Mouse (Mus musculus): ENCODE measurements around the gene Homer1. TPM values are rescaled to one million over a fixed set of nuclear protein-coding genes. Genes with fewer than 3 reads are reported as not detected.
A peak's percentile ranks its signal among the peaks of the same experiment; 100 is the strongest.

The Homer1 gene
- polyA plus RNA-seq, 1 experiment from 2014 or later = 8.5 TPM

DNA sequence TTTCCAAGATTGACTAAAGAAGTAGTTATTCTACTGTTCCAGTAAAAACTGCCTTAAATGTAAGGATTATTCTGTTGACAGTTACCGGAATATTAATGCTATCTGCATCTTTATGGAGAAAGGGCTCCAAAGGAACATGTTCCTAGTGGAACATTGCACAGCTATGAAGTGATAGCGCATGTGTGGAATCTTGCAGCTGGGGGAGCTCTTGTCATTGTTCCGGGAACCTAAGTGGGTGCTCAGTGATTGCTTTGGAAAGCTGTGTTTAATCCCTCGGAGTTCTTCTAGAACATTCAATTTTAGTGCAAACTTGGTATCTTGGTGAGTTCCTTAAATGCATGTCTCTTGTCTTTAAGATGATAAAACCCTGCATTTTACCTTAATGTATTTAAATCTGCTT is 14.9 kb downstream of the Homer1 start:
- Histone ChIP-seq H3K27ac (ENCODE audit: low read depth, low read length) (no peak overlapping the region), H3K9ac (ENCODE audit: low read depth, low read length) (no peak overlapping the region), H3K9me3 (ENCODE audit: control insufficient read depth, low read length) (no peaks in the 10 kb centered on the region), H3K4me1 (replicated peaks; ENCODE audit: control insufficient read depth, insufficient read depth, low read length) (peaks cover 3% of the 10 kb centered on the region; the same call in 1 of the 2 replicates), H3K36me3 (ENCODE audit: control insufficient read depth, insufficient read depth, low read length) (no peaks in the 10 kb centered on the region), H3K27me3 (replicated peaks; ENCODE audit: control insufficient read depth, insufficient read depth, low read length) (no peaks in the 10 kb centered on the region), H3K4me3 (ENCODE audit: low read depth, low read length) (no peak overlapping the region), H3K4me2 (no peak overlapping the region)
- DNase-seq (ENCODE audit: low spot score) (no peak), ATAC-seq (replicated peaks; ENCODE audit: low FRiP score) (no peak)
- WGBS = 82% methylated on average over 4 of the region's 4 CpGs

DNA sequence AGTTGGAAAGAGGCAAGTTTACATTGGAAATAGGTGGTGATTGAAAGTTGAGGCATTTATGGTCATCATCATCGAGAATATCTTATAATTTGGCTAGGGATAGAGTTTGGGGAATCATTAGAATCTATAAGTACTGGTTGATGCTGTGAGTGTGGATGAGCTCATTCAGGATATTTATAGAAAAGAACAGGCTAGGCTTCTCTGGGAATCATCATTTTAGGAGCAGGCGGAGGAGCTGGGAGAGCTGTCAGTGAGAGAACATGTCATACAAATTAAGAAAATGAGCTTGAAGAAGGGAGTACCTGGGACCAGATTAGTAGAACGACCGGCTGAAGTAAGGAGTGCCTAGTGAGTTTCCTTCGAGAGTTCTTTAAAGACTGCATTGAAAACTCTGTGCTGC is 20.7 kb downstream of the Homer1 start:
- no peak for DNase-seq (ENCODE audit: low spot score)
- 74% methylated on average over 5 of the region's 5 CpGs for WGBS
- H3K4me2 ChIP-seq = no peak overlapping the region
- no peaks in the 10 kb centered on the region for H3K4me1 ChIP-seq (replicated peaks; ENCODE audit: control insufficient read depth, insufficient read depth, low read length)
- no peak for ATAC-seq (replicated peaks; ENCODE audit: low FRiP score)
- no peak overlapping the region for H3K4me3 ChIP-seq (ENCODE audit: low read depth, low read length)
- no peak overlapping the region for H3K27ac ChIP-seq (ENCODE audit: low read depth, low read length)
- H3K36me3 ChIP-seq (ENCODE audit: control insufficient read depth, insufficient read depth, low read length) = no peaks in the 10 kb centered on the region
- H3K9me3 ChIP-seq (ENCODE audit: control insufficient read depth, low read length) = no peaks in the 10 kb centered on the region
- H3K9ac ChIP-seq (ENCODE audit: low read depth, low read length) = no peak overlapping the region
- H3K27me3 ChIP-seq (replicated peaks; ENCODE audit: control insufficient read depth, insufficient read depth, low read length) = no peaks in the 10 kb centered on the region

DNA sequence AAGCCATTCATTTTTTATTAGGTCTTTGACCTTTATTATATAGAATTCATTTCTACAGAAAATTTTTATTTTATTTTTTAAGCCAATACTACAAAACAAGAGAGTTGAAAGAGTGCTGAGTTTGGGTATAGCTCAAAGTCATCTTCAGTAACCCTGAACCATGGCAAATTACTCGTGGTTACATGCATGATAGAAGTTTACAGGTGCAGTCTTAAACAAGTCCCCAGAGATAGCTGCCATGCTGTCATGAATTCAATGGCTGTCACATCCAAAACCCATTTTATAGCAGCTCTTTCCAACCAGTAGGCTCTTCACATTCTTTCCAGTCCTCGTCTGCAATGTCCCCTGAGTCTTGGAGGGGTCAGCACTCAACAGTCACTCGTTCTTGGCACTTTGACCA is 26.9 kb downstream of the Homer1 start:
- WGBS = 79% methylated on average over 3 of the region's 3 CpGs
- no peak for ATAC-seq (replicated peaks; ENCODE audit: low FRiP score)
- Histone ChIP-seq H3K27me3 (replicated peaks; ENCODE audit: control insufficient read depth, insufficient read depth, low read length) (no peaks in the 10 kb centered on the region), H3K4me1 (replicated peaks; ENCODE audit: control insufficient read depth, insufficient read depth, low read length) (no peaks in the 10 kb centered on the region), H3K4me3 (ENCODE audit: low read depth, low read length) (no peak overlapping the region), H3K9ac (ENCODE audit: low read depth, low read length) (no peak overlapping the region), H3K27ac (ENCODE audit: low read depth, low read length) (no peak overlapping the region), H3K4me2 (no peak overlapping the region), H3K36me3 (ENCODE audit: control insufficient read depth, insufficient read depth, low read length) (no peaks in the 10 kb centered on the region), H3K9me3 (ENCODE audit: control insufficient read depth, low read length) (no peaks in the 10 kb centered on the region)
- DNase-seq (ENCODE audit: low spot score) = no peak

DNA sequence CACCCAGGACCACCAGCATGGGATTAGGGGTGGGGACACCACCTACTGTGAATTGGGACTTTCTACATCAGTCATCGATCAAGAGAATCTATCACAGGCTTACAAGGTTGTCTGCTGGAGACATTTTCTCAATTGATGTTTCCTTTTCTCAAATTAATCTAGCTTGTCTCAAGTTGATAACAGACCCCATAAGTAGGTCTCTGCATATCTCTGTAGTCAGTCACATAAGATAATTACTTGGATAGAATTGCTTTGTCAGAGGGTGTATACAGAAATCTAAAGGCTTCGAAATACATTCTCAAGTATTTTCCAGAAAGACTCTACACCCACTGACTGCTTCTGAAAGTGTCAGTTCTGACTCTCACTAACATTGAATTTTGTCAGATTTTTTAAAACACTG is 32.3 kb downstream of the Homer1 start:
- Histone ChIP-seq H3K4me3 (ENCODE audit: low read depth, low read length) (no peak overlapping the region), H3K4me1 (replicated peaks; ENCODE audit: control insufficient read depth, insufficient read depth, low read length) (peaks cover 4% of the 10 kb centered on the region), H3K27me3 (replicated peaks; ENCODE audit: control insufficient read depth, insufficient read depth, low read length) (no peaks in the 10 kb centered on the region), H3K9me3 (ENCODE audit: control insufficient read depth, low read length) (no peaks in the 10 kb centered on the region), H3K4me2 (no peak overlapping the region), H3K36me3 (ENCODE audit: control insufficient read depth, insufficient read depth, low read length) (no peaks in the 10 kb centered on the region), H3K9ac (ENCODE audit: low read depth, low read length) (no peak overlapping the region), H3K27ac (ENCODE audit: low read depth, low read length) (no peak overlapping the region)
- DNase-seq (ENCODE audit: low spot score) (no peak), ATAC-seq (replicated peaks; ENCODE audit: low FRiP score) (no peak; the same call in 1 of the 2 replicates)
- WGBS = 69% methylated on average over 2 of the region's 2 CpGs

DNA sequence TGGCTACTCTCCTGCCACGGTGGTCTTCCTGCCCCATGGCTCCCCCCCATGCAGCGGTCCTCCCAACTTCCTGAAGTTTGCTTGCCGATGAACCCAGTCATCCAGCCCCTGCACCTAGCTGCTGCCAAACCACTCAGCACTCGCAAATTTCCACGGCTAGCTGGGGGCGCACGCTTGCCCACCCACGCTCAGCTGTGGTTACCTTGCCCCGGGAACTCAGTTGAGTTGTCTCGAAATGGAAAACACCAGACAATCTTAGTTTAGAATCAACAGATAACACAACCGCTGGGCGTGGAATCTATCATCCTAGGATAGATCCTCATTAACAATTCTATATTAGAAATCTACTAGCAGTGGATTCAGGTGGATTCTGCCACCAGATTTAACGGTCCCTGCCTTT is 33.1 kb downstream of the Homer1 start:
- no peaks in the 10 kb centered on the region for H3K9me3 ChIP-seq (ENCODE audit: control insufficient read depth, low read length)
- peaks cover 4% of the 10 kb centered on the region for H3K4me1 ChIP-seq (replicated peaks; ENCODE audit: control insufficient read depth, insufficient read depth, low read length)
- WGBS = 90% methylated on average over 13 of the region's 13 CpGs
- H3K27ac ChIP-seq (ENCODE audit: low read depth, low read length) = no peak overlapping the region
- ATAC-seq (replicated peaks; ENCODE audit: low FRiP score) (no peak), DNase-seq (ENCODE audit: low spot score) (no peak)
- H3K27me3 ChIP-seq (replicated peaks; ENCODE audit: control insufficient read depth, insufficient read depth, low read length) = no peaks in the 10 kb centered on the region
- H3K4me2 ChIP-seq = no peak overlapping the region
- no peak overlapping the region for H3K9ac ChIP-seq (ENCODE audit: low read depth, low read length)
- no peak overlapping the region for H3K4me3 ChIP-seq (ENCODE audit: low read depth, low read length)
- H3K36me3 ChIP-seq (ENCODE audit: control insufficient read depth, insufficient read depth, low read length) = no peaks in the 10 kb centered on the region

DNA sequence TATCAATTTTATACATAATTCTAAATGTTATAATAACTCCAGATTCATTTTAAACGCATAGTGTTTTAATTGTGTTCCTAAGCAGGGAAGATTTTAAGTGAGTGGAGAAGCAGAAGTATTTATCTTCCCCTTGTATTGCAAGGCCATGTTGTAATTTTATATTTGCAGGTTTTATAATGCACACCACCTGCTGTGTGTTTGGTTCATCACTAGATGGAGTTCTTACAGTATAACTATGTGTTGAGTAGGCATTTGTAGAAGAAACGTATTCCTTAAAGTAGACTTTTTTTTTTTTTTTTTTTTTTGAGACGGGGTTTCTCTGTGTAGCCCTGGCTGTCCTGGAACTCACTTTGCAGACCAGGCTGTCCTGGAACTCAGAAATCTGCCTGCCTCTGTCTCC is 35.9 kb downstream of the Homer1 start:
- Histone ChIP-seq H3K9ac (ENCODE audit: low read depth, low read length) (no peak overlapping the region), H3K27me3 (replicated peaks; ENCODE audit: control insufficient read depth, insufficient read depth, low read length) (no peaks in the 10 kb centered on the region), H3K36me3 (ENCODE audit: control insufficient read depth, insufficient read depth, low read length) (no peaks in the 10 kb centered on the region), H3K4me3 (ENCODE audit: low read depth, low read length) (no peak overlapping the region), H3K9me3 (ENCODE audit: control insufficient read depth, low read length) (no peaks in the 10 kb centered on the region), H3K4me2 (no peak overlapping the region), H3K4me1 (replicated peaks; ENCODE audit: control insufficient read depth, insufficient read depth, low read length) (peaks cover 11% of the 10 kb centered on the region), H3K27ac (ENCODE audit: low read depth, low read length) (no peak overlapping the region)
- WGBS = 70% methylated on average over 3 of the region's 3 CpGs
- DNase-seq (ENCODE audit: low spot score) = no peak
- ATAC-seq (replicated peaks; ENCODE audit: low FRiP score) = no peak

DNA sequence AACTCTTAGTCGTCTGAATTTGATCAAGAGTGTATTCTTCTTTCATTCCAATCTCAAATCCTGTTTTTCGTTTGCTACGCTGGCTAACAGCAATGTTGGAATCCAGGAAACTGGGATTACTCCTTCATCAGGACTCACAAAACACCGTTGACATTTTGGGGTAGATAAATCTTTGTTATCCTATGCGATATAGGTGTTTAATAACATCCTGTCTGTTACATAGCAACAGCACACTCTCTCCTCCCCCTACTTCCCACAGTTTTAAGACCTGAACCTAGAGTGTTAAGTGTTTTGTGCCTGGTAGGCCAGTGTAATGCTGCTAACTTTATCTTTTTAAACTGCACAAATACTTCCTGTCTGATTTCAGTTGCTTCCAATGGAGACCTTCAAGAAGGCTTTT is 39.0 kb downstream of the Homer1 start:
- Histone ChIP-seq H3K9me3 (ENCODE audit: control insufficient read depth, low read length) (no peaks in the 10 kb centered on the region), H3K4me1 (replicated peaks; ENCODE audit: control insufficient read depth, insufficient read depth, low read length) (peaks cover 12% of the 10 kb centered on the region), H3K27me3 (replicated peaks; ENCODE audit: control insufficient read depth, insufficient read depth, low read length) (no peaks in the 10 kb centered on the region), H3K4me2 (no peak overlapping the region), H3K9ac (ENCODE audit: low read depth, low read length) (no peak overlapping the region), H3K36me3 (ENCODE audit: control insufficient read depth, insufficient read depth, low read length) (no peaks in the 10 kb centered on the region), H3K4me3 (ENCODE audit: low read depth, low read length) (no peak overlapping the region), H3K27ac (ENCODE audit: low read depth, low read length) (no peak overlapping the region)
- ATAC-seq (replicated peaks; ENCODE audit: low FRiP score) = peak; percentile 20; the same call in 1 of the 2 replicates
- no peak for DNase-seq (ENCODE audit: low spot score)
- WGBS = 52% methylated on average over 5 of the region's 5 CpGs

DNA sequence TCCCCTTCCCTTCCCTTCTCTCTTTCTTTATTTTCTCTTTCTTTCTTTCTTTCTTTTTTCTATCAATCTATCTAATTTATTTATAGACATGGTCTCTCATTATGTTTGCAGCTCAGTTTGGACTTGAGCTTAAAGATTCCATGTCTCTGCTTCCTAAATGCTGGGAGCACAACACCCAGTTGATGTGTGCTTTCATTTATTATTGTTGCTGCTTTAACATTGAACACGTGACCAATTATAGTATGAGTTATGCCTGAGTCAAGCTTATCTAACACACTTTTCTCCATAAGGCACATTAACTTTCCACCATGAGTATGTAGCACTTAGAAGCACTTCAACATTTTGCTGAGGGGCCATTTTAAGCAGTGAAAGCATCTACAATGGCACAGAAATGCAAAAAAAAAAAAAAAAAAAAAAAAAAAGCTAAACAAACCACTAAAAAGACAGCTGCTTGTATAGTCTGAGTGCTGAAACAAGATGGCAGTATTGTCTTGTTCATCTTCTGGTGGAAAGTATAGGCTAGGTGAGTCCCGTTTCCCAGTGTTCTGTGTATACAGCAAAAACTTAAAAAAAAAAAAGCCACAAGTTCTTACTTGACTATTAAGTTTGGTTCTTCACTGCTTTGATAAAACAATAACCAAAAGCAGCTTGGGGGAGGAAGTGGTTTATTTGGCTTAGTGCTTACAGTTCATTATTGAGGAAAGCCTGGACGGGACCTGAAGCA is 41.3 kb downstream of the Homer1 start:
- WGBS = 81% methylated on average over 3 of the region's 3 CpGs
- Histone ChIP-seq H3K4me2 (no peak overlapping the region), H3K27me3 (replicated peaks; ENCODE audit: control insufficient read depth, insufficient read depth, low read length) (no peaks in the 10 kb centered on the region), H3K36me3 (ENCODE audit: control insufficient read depth, insufficient read depth, low read length) (no peaks in the 10 kb centered on the region), H3K4me1 (replicated peaks; ENCODE audit: control insufficient read depth, insufficient read depth, low read length) (peaks cover 19% of the 10 kb centered on the region), H3K4me3 (ENCODE audit: low read depth, low read length) (no peak overlapping the region), H3K27ac (ENCODE audit: low read depth, low read length) (no peak overlapping the region), H3K9me3 (ENCODE audit: control insufficient read depth, low read length) (no peaks in the 10 kb centered on the region), H3K9ac (ENCODE audit: low read depth, low read length) (no peak overlapping the region)
- DNase-seq (ENCODE audit: low spot score) = no peak
- ATAC-seq (replicated peaks; ENCODE audit: low FRiP score) = no peak

DNA sequence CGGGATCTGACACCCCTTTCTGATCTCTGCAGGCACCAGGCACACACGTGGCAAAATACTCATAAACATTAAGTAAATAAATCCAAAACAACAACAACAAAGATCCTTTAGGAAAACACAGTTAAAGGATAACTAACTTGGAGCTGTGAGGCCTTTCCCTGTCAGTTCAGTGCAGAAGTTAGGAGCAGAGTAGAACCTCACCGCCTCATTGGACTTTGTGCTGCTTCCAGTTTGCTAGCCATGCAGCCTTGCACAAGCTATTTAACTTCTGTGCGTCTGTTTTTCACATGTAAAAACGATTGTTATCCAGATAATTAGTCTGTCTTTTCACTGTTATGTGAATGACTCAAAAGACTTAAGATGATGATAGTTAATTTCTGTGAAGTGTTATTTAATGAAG is 43.2 kb downstream of the Homer1 start:
- Histone ChIP-seq H3K9me3 (ENCODE audit: control insufficient read depth, low read length) (no peaks in the 10 kb centered on the region), H3K27ac (ENCODE audit: low read depth, low read length) (no peak overlapping the region), H3K9ac (ENCODE audit: low read depth, low read length) (no peak overlapping the region), H3K4me3 (ENCODE audit: low read depth, low read length) (no peak overlapping the region), H3K4me1 (replicated peaks; ENCODE audit: control insufficient read depth, insufficient read depth, low read length) (peaks cover 22% of the 10 kb centered on the region), H3K36me3 (ENCODE audit: control insufficient read depth, insufficient read depth, low read length) (no peaks in the 10 kb centered on the region), H3K27me3 (replicated peaks; ENCODE audit: control insufficient read depth, insufficient read depth, low read length) (no peaks in the 10 kb centered on the region), H3K4me2 (no peak overlapping the region)
- DNase-seq (ENCODE audit: low spot score) (no peak), ATAC-seq (replicated peaks; ENCODE audit: low FRiP score) (no peak)
- WGBS = 79% methylated on average over 5 of the region's 5 CpGs
